Mouse (Mus musculus) testis, adult 2 months (tissue): ENCODE measurements at regions not wholly inside any gene's neighbourhood (a gene's known extent, or its start where the extent isn't known, plus 50 kb on each side); places are given as distances from the start of the nearest gene placed in this dataset.

Experiments
- CTCF ChIP-seq: fragments of 200-500 bp; IDR thresholded peaks from 2 replicates; pipeline ENCODE4 v1.5.1; 2012; ENCODE audit warnings: low read depth, mild to moderate bottlenecking, inconsistent platforms, low read length, moderate library complexity; ENCODE audit not compliant: control insufficient read depth, insufficient read depth, insufficient replicate concordance
- POLR2A ChIP-seq: fragments of 200-500 bp; IDR thresholded peaks from 2 replicates; pipeline ENCODE4 v1.6.1; 2012; ENCODE audit warnings: low read depth, mild to moderate bottlenecking, inconsistent platforms, low read length, moderate library complexity; ENCODE audit not compliant: control insufficient read depth

GRCm38 (mm10) chr1:88943039-88943438 lies 127.2 kb upstream of the Sh3bp4 start:
- TF ChIP-seq CTCF (no peak), POLR2A (no peak)
